Mouse (Mus musculus): Measurements from ENCODE around the gene Tatdn3. TPM values are rescaled to one million over a fixed set of nuclear protein-coding genes. Genes with fewer than 3 reads are reported as not detected.

Gene Tatdn3
- polyA plus RNA-seq, 1 experiment from 2014 or later: 17.6 TPM

- Histone ChIP-seq H3K36me3 (no peaks in the 10 kb centered on the region), H3K9me3 (replicated peaks) (no peaks in the 10 kb centered on the region), H3K9ac (no peak overlapping the region), H3K27me3 (peaks cover 20% of the 10 kb centered on the region), H3K4me1 (peaks cover 10% of the 10 kb centered on the region), H3K27ac (no peak overlapping the region), H3K4me3 (no peak overlapping the region), H3K4me2 (replicated peaks) (no peak overlapping the region)
- 77% methylated on average over 5 of the region's 5 CpGs for WGBS
- ATAC-seq (ENCODE audit: low FRiP score): no peak
Observed at GRCm38 (mm10) chr1:191093578-191093977, 30.8 kb upstream of the Tatdn3 start.

GRCm38 (mm10) chr1:191092050-191092449 is 29.3 kb upstream of the Tatdn3 start:
- Histone ChIP-seq H3K4me1 (no peaks in the 10 kb centered on the region), H3K36me3 (no peaks in the 10 kb centered on the region), H3K27me3 (peaks cover 9% of the 10 kb centered on the region; the same call in 1 of the 2 replicates), H3K27ac (no peak overlapping the region), H3K9ac (no peak overlapping the region), H3K9me3 (replicated peaks) (no peaks in the 10 kb centered on the region), H3K4me2 (replicated peaks) (no peak overlapping the region), H3K4me3 (no peak overlapping the region)
- ATAC-seq (ENCODE audit: low FRiP score): no peak
- WGBS: 82% methylated on average over 8 of the region's 8 CpGs

- WGBS: 74% methylated on average over 6 of the region's 6 CpGs
- Histone ChIP-seq H3K4me1 (no peaks in the 10 kb centered on the region), H3K27ac (no peak overlapping the region), H3K4me3 (no peak overlapping the region), H3K27me3 (no peaks in the 10 kb centered on the region), H3K4me2 (replicated peaks) (no peak overlapping the region), H3K9me3 (replicated peaks) (no peaks in the 10 kb centered on the region), H3K36me3 (0 out of 2 replicates have a peak, but pooled peaks cover 3% of the 10 kb centered on the region), H3K9ac (no peak overlapping the region)
- ATAC-seq (ENCODE audit: low FRiP score): no peak
Observed at GRCm38 (mm10) chr1:191089355-191089754, 26.6 kb upstream of the Tatdn3 start.

GRCm38 (mm10) chr1:191087955-191088354 is 25.2 kb upstream of the Tatdn3 start:
- Histone ChIP-seq H3K4me3 (no peak overlapping the region), H3K27me3 (no peaks in the 10 kb centered on the region), H3K9ac (no peak overlapping the region), H3K36me3 (0 out of 2 replicates have a peak, but pooled peaks cover 3% of the 10 kb centered on the region), H3K4me2 (replicated peaks) (no peak overlapping the region), H3K4me1 (no peaks in the 10 kb centered on the region), H3K27ac (no peak overlapping the region), H3K9me3 (replicated peaks) (no peaks in the 10 kb centered on the region)
- 93% methylated on average over 5 of the region's 5 CpGs for WGBS
- no peak for ATAC-seq (ENCODE audit: low FRiP score)

GRCm38 (mm10) chr1:191086960-191087359 is 24.2 kb upstream of the Tatdn3 start:
- Histone ChIP-seq H3K4me1 (no peaks in the 10 kb centered on the region), H3K27me3 (no peaks in the 10 kb centered on the region), H3K9me3 (replicated peaks) (no peaks in the 10 kb centered on the region), H3K36me3 (peaks cover 12% of the 10 kb centered on the region), H3K4me2 (replicated peaks) (no peak overlapping the region), H3K9ac (no peak overlapping the region), H3K27ac (no peak overlapping the region), H3K4me3 (no peak overlapping the region)
- 82% methylated on average over 8 of the region's 8 CpGs for WGBS
- ATAC-seq (ENCODE audit: low FRiP score): no peak

- Histone ChIP-seq H3K9me3 (replicated peaks) (no peaks in the 10 kb centered on the region), H3K27me3 (no peaks in the 10 kb centered on the region), H3K9ac (no peak overlapping the region), H3K4me3 (no peak overlapping the region), H3K27ac (no peak overlapping the region), H3K36me3 (peaks cover 13% of the 10 kb centered on the region), H3K4me1 (no peaks in the 10 kb centered on the region), H3K4me2 (replicated peaks) (no peak overlapping the region)
- ATAC-seq (ENCODE audit: low FRiP score): no peak
- 84% methylated on average over 7 of the region's 7 CpGs for WGBS
Observed at GRCm38 (mm10) chr1:191086304-191086878, 23.7 kb upstream of the Tatdn3 start.

- H3K27ac ChIP-seq: no peak overlapping the region
- 81% methylated on average over 12 of the region's 12 CpGs for WGBS
Observed at GRCm38 (mm10) chr1:191085597-191085996, 22.9 kb upstream of the Tatdn3 start.

GRCm38 (mm10) chr1:191084951-191085559 is 22.3 kb upstream of the Tatdn3 start:
- H3K36me3 ChIP-seq: peaks cover 18% of the 10 kb centered on the region
- H3K4me2 ChIP-seq (replicated peaks): no peak overlapping the region
- H3K9me3 ChIP-seq (replicated peaks): no peaks in the 10 kb centered on the region
- H3K27ac ChIP-seq: no peak overlapping the region
- WGBS: 71% methylated on average over 5 of the region's 5 CpGs
- H3K27me3 ChIP-seq: no peaks in the 10 kb centered on the region
- ATAC-seq (ENCODE audit: low FRiP score): no peak
- H3K9ac ChIP-seq: no peak overlapping the region
- H3K4me1 ChIP-seq: no peaks in the 10 kb centered on the region
- no peak overlapping the region for H3K4me3 ChIP-seq

More at GRCm38 (mm10) chr1:191085597-191085996, 22.9 kb upstream of the Tatdn3 start:
- Histone ChIP-seq H3K9me3 (replicated peaks) (no peaks in the 10 kb centered on the region), H3K4me3 (no peak overlapping the region), H3K4me1 (no peaks in the 10 kb centered on the region), H3K27me3 (no peaks in the 10 kb centered on the region), H3K4me2 (replicated peaks) (no peak overlapping the region), H3K36me3 (peaks cover 14% of the 10 kb centered on the region), H3K9ac (no peak overlapping the region)
- ATAC-seq (ENCODE audit: low FRiP score): no peak

- Histone ChIP-seq H3K36me3 (peaks cover 22% of the 10 kb centered on the region), H3K9me3 (replicated peaks) (no peaks in the 10 kb centered on the region), H3K27me3 (no peaks in the 10 kb centered on the region), H3K9ac (no peak overlapping the region), H3K4me3 (no peak overlapping the region), H3K4me2 (replicated peaks) (no peak overlapping the region), H3K27ac (no peak overlapping the region), H3K4me1 (no peaks in the 10 kb centered on the region)
- WGBS: 94% methylated on average over 8 of the region's 8 CpGs
- no peak for ATAC-seq (ENCODE audit: low FRiP score)
Observed at GRCm38 (mm10) chr1:191083230-191083629, 20.5 kb upstream of the Tatdn3 start.

GRCm38 (mm10) chr1:191075199-191075883 is 12.6 kb upstream of the Tatdn3 start:
- Histone ChIP-seq H3K4me1 (no peaks in the 10 kb centered on the region), H3K27me3 (no peaks in the 10 kb centered on the region), H3K4me2 (replicated peaks) (no peak overlapping the region), H3K4me3 (no peak overlapping the region), H3K9ac (no peak overlapping the region), H3K9me3 (replicated peaks) (no peaks in the 10 kb centered on the region), H3K36me3 (peaks cover 52% of the 10 kb centered on the region), H3K27ac (no peak overlapping the region)
- 73% methylated on average over 10 of the region's 10 CpGs for WGBS
- ATAC-seq (ENCODE audit: low FRiP score): no peak

- Histone ChIP-seq H3K27ac (no peak overlapping the region), H3K9me3 (replicated peaks) (no peaks in the 10 kb centered on the region), H3K4me3 (no peak overlapping the region), H3K4me1 (no peaks in the 10 kb centered on the region), H3K27me3 (no peaks in the 10 kb centered on the region), H3K36me3 (peaks cover 60% of the 10 kb centered on the region), H3K4me2 (replicated peaks) (no peak overlapping the region), H3K9ac (no peak overlapping the region)
- ATAC-seq (ENCODE audit: low FRiP score): no peak
- 94% methylated on average over 4 of the region's 4 CpGs for WGBS
Observed at GRCm38 (mm10) chr1:191073486-191073885, 10.8 kb upstream of the Tatdn3 start.

GRCm38 (mm10) chr1:191073001-191073400 is 10.3 kb upstream of the Tatdn3 start:
- H3K4me1 ChIP-seq: no peaks in the 10 kb centered on the region
- H3K36me3 ChIP-seq: peaks cover 60% of the 10 kb centered on the region
- H3K27ac ChIP-seq: no peak overlapping the region
- H3K4me3 ChIP-seq: no peak overlapping the region
- H3K27me3 ChIP-seq: no peaks in the 10 kb centered on the region
- ATAC-seq (ENCODE audit: low FRiP score): no peak
- no peak overlapping the region for H3K4me2 ChIP-seq (replicated peaks)
- no peaks in the 10 kb centered on the region for H3K9me3 ChIP-seq (replicated peaks)
- 84% methylated on average over 6 of the region's 6 CpGs for WGBS
- no peak overlapping the region for H3K9ac ChIP-seq
